Mouse (Mus musculus) G1E (cell line): ENCODE data around the gene Hist1h2bh.

Experiments used
- CTCF ChIP-seq: IDR thresholded peaks from 2 replicates; pipeline ENCODE4 v1.5.1; 2012; ENCODE audit warnings: low read depth, low read length, inconsistent platforms, mixed read lengths
- GATA1 ChIP-seq: IDR thresholded peaks from 2 replicates; pipeline ENCODE4 v1.6.1; 2012; ENCODE audit warnings: borderline replicate concordance, low read length, inconsistent platforms, mixed read lengths
- TAL1 ChIP-seq: conservative IDR thresholded peaks from 2 replicates; pipeline ENCODE4 v1.6.1; 2012; ENCODE audit warnings: low read depth, low read length, inconsistent platforms, mixed read lengths

- TF ChIP-seq CTCF, result no peak
- no peak for TF ChIP-seq GATA1
- TF ChIP-seq TAL1, result no peak
Observed at GRCm38 (mm10) chr13:23536076-23536822, 6.9 kb downstream of the Hist1h2bh start.
